Mouse (Mus musculus) brain, adult 2 months (tissue): Measurements from ENCODE around the gene C87436.

Experiments
- DNase-seq: peaks from one replicate; pipeline ENCODE4 v3.0.0; 2011; ENCODE audit warnings: low read depth, low spot score

The C87436 gene

DNA sequence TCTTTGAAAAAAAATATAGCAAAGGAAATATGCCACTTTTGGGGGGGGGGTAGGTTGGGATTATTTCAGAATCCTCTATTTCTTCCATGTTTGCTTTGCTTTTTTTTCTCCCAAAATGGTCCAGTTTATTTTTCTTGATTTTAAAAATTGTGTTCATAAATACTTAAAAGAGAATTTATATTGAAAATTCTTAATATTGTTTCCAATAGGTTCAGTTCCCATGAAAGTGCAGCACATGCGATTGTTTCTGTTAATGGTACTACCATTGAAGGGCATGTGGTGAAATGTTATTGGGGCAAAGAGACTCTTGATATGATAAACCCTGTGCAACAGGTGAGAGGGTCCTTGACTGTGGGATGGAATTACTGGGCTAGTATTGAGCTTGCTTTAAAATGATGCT lies 11.8 kb upstream of the C87436 start, which contains the start of gene Gm44790:
Gm44790 (plus strand) TSS at position 301 of the 400 bp plus-strand sequence.
- DNase-seq: no peak

DNA sequence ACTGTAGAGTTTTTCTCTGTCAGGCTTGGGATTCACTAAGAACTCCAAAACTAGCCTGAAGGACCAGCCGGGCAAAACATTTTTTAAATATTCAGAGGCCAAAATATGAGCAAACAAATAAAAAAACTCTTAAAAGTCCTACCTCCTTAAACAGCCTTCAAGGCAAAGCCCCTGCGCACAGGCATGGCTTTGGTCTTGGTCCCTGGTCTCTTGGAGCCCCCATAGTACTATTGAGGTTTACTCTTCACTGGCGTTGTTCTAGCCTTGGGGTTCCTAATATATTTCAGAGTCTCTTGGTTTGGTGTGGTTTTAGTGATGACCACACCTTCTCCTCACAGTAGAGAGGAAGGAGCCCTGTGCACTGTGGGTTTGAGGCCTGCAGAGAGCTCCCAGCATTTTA lies 6.6 kb upstream of the C87436 start:
- DNase-seq: no peak

DNA sequence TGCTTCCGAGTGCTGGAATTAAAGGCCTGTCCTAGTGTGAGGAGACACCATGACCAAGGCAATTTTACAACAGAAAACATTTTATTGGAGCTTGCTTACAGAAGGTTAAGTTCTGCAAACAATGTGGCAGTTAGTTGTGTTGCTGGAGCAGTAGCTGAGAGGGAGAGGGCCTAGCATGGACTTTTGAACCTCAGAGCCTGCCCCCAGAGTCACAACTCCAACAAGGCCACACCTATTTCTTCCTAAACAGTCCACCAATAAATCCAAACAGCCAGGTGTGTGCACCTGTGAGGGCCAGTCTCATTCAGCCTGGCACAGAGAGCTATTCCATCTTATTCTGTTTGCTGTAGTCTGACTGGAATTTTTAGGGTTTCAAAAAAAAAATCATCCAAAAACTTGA lies 4.5 kb upstream of the C87436 start:
- DNase-seq: no peak

DNA sequence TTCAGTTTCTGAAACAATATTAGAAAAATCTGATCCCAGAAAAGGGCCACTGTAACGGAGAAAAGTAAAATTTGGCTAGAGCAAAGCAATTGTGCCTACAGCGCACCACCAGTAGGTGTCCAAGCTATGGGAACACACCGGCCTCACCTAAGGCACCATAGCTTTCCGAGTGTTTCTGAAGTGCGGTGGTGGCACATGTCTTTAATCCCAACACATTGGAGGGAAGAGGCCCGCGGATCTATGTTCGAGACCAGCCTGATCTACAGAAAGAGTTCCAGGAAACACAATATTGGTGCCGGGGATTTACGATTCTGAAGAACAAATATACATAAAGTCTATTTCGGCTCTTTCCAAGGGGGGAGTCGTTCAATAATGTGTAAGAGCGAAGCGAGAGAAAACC lies 463 bp upstream of the C87436 start:
- DNase-seq: peak; percentile 70

DNA sequence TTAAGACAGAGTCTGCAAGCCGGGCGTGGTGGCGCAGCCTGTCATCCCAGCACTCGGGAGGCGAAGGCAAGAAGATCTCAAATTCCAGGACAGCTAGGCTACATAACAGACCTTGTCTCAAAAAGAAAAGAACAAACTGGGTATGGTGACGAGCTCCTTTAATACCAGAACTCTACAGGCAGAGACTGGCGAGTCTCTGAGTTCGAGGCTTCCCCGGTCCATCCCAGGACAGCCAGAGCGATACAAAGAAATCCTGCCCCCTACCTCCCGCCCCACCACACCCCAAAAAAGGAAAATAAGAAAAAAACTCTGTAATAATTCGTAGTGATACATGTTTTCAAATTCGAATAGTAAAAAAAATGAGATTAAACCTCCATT lies 934 bp downstream of the C87436 start:
- no peak for DNase-seq

DNA sequence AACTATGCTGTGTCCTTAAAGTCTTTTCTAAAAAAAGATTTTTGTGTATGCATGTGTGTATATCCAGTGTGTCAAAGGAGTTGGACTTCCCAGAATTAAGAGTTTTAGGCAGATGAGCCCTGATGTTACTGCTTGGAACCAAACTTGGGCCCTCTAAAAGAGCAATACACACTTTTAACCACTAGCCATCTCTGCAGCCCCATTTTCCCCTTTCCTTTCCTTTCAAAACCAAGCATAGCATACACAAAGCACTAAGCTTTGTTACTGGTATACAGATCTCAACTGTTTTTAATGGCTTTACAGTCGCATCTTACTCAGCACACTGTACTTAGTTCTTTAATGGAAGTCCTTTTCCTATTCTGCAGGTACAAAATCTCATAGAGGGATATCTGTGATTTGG lies 1.4 kb downstream of the C87436 start:
- DNase-seq: no peak

DNA sequence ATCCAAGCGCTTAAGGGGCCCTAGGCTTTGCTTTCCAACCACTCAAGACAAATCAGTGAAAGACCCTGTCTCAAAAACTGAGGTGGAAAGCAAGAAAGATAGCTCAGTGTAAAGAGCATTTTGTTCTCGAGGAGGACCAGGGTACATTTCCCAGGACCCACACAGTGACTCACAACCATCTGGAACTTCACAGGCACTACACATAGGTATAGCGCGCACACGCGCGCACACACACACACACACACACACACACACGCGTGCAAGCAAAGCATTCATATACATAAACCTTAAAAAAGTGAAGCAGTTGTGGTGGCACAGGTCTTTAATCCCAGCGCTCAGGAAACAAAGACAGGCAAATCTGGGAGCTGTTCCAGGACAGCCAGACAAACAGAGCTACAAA lies 3.4 kb downstream of the C87436 start:
- peak; percentile 28 for DNase-seq

DNA sequence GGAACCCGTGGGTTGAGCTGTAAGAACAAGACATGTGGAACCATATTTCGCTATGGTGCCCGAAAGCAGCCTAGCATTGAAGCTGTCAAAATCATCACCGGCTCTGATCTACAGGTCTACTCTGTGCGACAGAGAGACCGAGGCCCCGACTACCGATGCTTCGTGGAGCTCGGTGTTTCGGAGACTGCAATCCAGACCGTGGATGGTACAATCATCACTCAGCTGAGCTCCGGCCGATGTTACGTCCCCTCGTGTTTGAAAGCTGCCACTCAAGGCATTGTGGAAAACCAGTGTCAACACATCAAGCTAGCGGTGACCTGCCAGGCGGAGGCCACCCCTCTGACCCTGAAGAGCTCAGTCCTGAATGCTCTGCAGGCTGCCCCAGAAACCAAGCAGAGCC lies 7.4 kb downstream of the C87436 start:
- no peak for DNase-seq

DNA sequence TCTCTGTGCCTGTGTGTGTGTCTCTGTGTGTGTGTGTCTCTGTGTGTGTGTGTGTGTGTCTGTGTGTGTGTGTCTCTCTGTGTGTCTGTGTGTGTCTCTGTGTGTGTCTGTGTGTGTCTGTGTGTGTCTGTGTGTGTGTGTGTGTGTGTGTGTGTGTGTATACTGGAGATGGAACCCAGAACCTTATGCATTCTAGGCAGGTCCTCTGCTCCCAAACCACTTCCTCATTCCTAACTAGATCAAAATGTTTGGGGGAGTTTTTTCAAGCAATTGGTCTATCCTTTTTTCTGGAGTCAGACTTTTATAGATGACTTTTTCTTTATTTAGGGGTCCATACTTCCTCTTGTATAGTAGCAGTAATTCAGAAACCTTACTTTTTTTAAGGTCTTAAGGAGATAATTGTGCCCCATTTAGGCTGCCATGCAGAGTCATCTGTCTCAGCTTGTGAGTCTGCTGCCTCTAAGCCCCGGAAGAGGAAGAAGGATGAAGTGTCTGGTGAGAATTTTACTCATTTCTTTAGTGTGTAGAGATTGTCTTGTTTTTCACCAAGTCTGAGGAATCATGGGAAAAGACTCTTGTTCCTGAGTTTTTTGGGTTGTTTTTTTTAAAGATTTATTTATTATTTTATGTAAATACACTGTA lies 8.9 kb downstream of the C87436 start:
- DNase-seq: no peak

DNA sequence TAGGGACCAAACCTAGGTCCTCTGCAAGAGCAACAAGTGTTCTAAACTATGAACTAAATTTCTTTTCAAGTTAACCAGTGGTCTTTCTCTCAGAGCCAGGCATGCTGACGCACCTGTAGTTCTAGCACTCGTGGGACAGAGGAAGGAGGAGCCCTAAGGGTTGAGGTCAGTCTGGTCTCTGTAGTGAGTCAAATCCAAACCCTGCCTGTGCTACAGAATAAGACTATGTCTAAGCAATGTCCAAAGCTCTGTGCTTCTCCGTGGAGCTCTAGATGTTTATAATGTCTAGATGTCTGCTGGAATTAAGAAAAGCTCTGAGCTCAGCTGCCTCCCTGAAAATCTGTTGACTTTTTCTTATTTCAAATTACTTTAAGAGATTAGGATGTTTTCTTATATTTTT lies 18.6 kb downstream of the C87436 start:
- no peak for DNase-seq

DNA sequence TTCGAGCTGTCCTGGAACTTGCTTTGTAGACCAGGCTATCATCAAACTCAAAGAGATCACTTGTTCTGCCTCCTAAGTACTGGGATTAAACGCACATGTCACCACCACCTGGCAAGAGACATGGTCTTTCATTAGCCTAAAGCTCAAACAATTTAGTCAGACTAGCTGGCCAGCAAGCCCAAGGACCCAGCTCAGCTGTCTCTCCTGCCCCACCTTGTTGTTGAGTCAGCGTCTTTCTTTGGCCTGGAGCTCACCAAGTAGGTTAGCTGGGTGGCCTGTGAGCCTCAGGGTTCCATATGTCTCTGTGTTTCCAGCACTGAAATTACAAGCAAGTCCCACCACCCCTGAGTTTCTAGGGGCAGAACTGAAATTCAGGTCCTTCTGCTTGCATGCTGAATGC lies 24.9 kb downstream of the C87436 start:
- no peak for DNase-seq

DNA sequence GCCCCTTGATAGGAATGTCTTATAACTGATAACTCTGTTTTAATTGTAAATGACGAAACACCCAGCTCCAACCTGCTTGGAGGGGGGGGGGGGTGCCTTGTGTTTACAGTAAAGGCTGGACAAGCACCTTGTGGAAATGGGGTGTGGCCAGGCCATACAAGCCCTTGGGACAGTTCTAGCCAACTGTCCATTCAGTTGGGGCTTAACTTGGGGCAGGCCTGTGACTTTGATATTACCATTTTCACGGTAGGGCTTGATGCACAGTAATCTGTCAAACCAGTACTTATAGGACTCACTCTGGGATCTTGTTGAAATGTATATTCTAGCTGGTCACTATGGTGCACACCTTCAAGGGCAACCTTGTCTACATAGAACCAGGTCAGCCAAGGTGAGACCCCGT lies 33.1 kb downstream of the C87436 start:
- DNase-seq: no peak

DNA sequence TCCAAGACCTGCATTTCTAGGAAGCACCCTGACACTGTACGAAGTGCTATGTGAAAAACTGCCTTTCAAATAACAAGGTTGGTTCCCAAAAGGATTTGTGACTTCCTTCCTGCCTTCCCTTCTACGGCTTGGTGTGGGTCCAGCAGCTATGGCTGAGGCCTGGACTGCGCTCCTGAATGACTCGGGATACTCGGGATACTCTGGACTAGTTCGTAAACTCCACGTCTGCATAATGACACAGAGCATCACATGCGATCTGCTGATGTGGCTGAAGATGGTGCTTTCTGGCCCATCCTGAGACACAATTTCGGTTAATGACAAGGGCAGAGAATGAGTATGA lies 33.6 kb downstream of the C87436 start:
- DNase-seq: no peak

DNA sequence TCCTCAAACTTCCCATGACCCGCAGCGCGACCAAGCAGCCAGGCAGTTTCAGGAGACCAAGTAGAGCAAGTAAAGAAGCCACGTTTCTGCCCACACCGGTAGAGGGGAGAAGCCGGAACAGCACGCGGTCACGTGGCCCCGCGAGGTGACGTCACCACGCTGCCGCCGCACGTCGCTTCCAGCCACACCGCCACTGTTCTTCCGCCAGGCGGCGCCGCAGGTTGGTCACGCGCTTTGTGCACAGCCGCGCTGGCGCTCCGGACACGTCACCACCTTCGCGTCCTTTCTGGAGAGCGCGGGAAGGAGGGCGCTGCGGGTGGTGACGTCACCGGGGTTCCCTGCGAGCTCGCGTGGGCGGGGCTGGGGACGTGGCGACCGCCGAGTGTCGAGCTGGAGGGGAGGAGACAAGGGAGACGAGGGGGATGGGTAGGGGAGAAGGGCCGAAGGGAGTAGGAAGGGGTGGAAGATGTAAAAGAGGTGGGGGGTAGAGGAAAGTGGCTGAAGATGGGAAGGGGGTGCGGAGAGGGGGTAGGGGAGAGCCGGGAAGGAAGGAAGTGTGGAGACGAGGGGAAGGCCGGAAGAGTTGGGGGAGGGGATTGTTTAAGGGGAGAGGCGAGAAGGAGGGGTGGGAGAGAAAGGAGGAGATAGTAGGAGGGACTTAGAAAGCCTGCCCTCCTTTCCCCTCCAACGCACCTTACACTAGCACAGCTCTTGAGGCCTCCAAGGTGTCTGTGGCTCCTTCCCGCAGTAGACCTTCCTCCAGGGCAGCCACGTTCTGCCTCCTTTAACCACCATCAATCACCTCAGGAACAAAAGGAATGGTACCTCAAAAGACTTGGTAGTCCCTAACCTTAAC lies 34.2 kb downstream of the C87436 start:
- DNase-seq: peak; percentile 99

DNA sequence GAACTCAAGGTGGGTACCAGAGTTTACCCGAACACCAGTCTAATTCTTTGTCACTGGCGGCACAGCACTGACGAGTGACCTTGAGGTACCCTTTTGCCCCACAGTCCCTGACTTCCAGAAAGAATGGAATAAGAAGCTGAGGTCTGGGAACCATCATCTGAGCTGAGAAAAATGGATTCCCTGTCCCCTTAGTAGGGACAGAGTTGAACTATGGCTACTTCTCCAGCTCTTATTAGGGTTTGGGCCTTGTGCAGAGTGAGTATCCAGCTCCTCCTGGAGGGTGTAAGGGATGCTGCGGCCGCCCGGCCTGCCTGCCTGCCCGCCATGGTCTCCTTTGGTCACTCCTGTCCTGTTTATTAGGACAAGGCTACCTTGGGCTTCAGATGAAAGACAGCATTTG lies 34.9 kb downstream of the C87436 start:
- DNase-seq: no peak

DNA sequence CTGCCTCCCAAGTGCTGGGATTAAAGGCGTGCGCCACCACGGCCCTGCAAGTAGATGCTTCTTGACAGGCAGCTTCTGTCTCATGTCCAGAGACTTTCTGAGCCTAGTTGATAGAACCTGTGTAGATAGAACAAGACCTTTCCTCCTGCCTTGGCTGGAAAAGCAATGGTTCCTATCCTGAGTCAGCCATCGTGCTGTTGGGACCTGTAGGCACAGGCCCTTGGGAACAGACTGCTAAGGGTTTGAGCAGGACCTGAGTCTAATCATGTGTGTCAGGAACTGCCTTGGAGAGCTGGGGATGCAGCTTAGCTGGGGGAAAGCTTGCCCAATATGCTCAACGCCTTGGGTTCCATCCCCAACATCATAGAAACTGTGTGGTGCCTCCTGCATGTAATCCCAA lies 35.9 kb downstream of the C87436 start:
- no peak for DNase-seq

DNA sequence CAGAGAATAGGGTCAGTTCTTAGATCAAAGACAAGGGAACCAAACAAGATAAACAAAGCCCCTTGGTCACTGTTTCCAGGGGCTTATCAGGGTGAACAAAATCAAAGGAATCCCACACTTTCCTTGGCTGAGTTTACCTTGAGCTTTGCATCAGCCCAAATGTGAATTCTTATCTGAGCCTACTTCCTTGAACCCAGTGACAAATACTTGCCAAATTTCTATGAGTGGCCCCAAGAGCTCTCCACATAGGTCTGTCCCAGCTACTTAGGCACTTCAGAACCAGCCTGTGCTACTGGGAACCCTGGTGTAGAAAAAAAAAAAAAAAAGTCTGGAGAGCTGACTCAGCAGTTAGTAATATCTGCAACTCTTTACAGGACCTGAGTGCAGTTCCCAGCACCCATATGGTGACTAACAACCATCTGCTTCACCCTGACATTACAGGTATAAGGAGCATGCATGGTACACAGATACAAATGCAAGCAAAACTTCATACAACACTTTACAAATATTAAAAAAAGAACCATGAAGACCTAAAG lies 36.5 kb downstream of the C87436 start:
- no peak for DNase-seq

DNA sequence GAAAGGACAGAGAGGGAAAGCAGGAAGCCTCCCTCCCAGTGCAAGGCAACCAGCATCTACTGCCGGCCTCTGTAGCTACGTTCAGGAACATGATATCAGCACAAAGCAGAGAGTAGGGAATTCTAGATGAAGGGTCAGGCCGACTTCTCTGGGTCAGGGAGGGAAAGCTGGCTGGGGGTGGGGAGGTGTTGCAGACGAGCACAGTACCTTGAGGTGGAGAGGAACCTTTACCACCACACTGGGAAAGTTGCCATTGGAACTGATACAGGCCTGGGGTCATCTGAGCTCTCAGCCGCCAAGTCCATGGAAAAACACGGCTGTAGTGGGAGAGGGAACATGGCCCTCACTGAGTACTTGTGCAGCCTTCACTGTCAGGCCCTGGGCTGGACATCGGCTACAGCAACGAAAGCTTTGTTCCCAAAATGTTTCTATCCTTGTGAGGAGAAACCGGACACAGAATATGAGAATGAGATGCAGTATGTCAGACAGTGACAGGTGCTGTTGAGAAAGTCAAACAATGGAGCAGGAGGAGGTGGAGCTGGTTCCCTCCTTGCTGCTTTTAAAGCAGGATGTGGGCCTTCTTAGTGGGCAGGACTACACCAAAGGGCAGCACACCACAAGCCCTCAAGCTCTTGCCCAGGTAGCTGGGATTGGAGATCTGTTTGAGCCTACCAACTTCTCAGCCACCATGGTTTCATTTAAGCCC lies 37.4 kb downstream of the C87436 start:
- no peak for DNase-seq

DNA sequence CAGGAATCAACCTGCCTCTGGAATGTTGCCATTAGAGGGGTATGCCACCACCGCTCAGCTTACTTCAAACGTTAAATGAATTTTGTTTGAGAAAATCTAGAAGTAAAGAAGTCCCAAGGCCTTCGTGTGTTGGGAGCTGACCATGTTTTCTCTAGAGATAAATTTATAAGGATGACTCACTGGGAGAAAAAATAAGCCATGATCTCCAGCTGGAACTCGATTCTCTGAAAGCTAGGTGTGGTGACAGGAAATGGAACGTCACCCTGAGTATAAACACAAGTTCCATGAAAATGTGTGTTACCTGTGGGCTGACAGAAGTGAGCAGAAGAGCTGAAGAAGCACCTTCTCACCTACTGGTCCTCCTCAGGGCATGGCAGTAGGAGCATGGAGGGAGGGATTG lies 38.8 kb downstream of the C87436 start:
- DNase-seq: peak; percentile 29

DNA sequence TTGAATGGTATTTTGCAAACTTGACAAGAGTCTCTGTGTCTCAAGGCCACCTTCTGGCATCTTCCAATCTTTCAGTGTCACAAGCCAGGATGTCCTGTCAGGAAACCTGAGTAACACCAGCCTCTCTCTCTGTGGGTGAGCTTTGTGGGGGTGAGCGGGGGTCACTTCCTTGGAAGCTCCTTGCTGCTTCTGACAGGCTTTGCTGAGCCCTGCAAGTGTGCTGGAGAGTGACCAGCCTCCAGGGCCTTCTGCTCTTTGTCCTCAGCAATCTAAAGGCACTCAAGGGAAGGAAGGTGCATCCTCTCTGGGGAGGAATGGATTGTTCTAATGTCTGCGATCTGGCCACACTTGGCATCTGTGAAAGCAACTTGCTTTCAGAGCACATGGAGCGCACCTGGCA lies 41.1 kb downstream of the C87436 start:
- peak; percentile 38 for DNase-seq

DNA sequence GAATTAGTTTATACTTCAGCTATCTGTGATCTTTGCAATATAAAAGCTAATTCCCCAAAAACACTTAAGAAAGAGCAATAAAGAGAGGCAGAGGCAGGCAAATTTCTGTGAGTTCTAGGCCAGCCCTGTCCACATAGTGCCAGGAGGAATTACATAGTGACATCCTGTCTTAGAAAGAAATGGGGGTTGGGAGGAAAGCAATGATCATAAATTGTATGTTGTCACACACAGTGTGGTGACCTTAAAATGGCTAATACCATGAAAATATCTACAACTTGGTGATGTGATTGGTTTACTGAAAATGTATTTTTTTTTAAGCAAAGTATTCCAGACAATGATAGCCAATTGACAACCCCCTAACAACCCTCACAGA lies 41.6 kb downstream of the C87436 start:
- no peak for DNase-seq

DNA sequence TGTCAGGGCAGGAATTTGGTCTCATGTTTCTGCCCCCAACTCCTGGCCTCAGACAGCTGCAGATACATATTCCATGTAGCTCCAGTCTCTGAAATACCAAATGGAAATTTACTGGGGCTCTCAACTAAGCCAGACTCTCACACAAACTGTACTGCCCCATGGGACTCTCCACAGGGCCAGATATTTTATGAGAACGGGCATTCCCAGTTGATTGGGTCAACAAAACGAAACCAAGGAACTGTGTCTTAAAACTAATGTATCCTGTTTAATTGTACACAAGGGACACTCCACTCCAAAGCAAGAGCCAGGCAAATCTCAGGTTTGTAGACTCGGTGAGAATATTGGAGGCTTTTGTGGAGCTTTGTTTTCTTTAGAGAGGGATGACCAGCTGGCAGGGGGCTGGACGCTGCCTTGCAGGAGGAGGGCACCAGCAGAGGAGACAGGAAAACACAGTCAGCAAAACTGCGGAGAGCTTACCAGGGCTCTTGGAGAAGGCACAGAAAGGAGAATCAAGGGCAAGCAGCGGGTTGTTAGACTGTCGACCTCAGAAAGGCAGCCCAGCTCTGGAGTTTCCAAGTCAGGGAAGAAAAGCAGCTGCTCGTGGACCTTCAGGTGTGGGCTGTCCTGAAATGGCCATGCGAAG lies 42.1 kb downstream of the C87436 start:
- DNase-seq: peak; percentile 54
